9 mouse cellular contexts compared by ENCODE assay signal in genomic region chr2:52378848-52379261, GRCm38 (mm10). TPM values are rescaled to one million over a fixed set of nuclear protein-coding genes. Genes with fewer than 3 reads are reported as not detected.
DNase-seq lines count a peak whose midpoint lies in the region; ATAC-seq lines count a peak whose summit lies in the region.
"Had no signal": no experiment of that assay in that cellular context is flagged by ENCODE, and none has a peak within 500 bp of the region (broad histone marks: within the 10 kb centered on the region; RNA-seq: fewer than 3 reads in every experiment).

No protein-coding gene starts in this region.

- H3K9me3 ChIP-seq in heart, embryonic 12.5 days (replicated peaks) = no peaks in the 10 kb centered on the region
- H3K9me3 ChIP-seq in liver, embryonic 13.5 days (replicated peaks) = no peaks in the 10 kb centered on the region
- no peaks in the 10 kb centered on the region for H3K9me3 ChIP-seq in stomach, embryonic 16.5 days (replicated peaks; ENCODE audit: control insufficient read depth, low read length)

- no peaks in the 10 kb centered on the region for H3K36me3 ChIP-seq in heart, embryonic 12.5 days
- no peaks in the 10 kb centered on the region for H3K36me3 ChIP-seq in liver, embryonic 13.5 days
- no peaks in the 10 kb centered on the region for H3K36me3 ChIP-seq in stomach, embryonic 16.5 days (ENCODE audit: control insufficient read depth, insufficient read depth, low read length)

- H3K9ac ChIP-seq in heart, embryonic 12.5 days = no peak overlapping the region
- peak overlapping the region; percentile 10; the same call in 1 of the 2 replicates for H3K9ac ChIP-seq in liver, embryonic 13.5 days
- no peak overlapping the region for H3K9ac ChIP-seq in stomach, embryonic 16.5 days (ENCODE audit: low read length)

- H3K4me3 ChIP-seq in heart, embryonic 12.5 days = no peak overlapping the region
- peak overlapping the region; percentile 45 for H3K4me3 ChIP-seq in liver, embryonic 13.5 days (replicated peaks)
- H3K4me3 ChIP-seq in stomach, embryonic 16.5 days (replicated peaks; ENCODE audit: low read length) = no peak overlapping the region

- no peak overlapping the region for H3K27ac ChIP-seq in heart, embryonic 12.5 days (ENCODE audit: poor library complexity, severe bottlenecking)
- peak overlapping the region; percentile 43 for H3K27ac ChIP-seq in liver, embryonic 13.5 days
- H3K27ac ChIP-seq in stomach, embryonic 16.5 days (ENCODE audit: low read length) = no peak overlapping the region

- H3K4me2 ChIP-seq in heart, embryonic 12.5 days = peak overlapping the region; percentile 29; the same call in 1 of the 2 replicates
- H3K4me2 ChIP-seq in liver, embryonic 13.5 days = peak overlapping the region; percentile 65
- H3K4me2 ChIP-seq in stomach, embryonic 16.5 days (ENCODE audit: low read depth, low read length) = 0 out of 2 replicates have a peak overlapping the region, but pooled peaks have one; percentile 22

- WGBS in heart, embryonic 12.5 days = 52% methylated on average over 10 of the region's 10 CpGs
- WGBS in liver, embryonic 13.5 days (ENCODE audit: insufficient replicate concordance) = 29% methylated on average over 10 of the region's 10 CpGs
- 63% methylated on average over 10 of the region's 10 CpGs for WGBS in stomach, embryonic 16.5 days

- no peak for DNase-seq in heart, postnatal 25 days (ENCODE audit: low spot score)
- DNase-seq in T-cell, adult 2 months (ENCODE audit: low spot score) = peak; percentile 62
- DNase-seq in liver, embryonic 13.5 days = peak; percentile 27
- DNase-seq in left cerebral cortex, postnatal 4 days = no peak
- no peak for DNase-seq in right cerebral cortex, adult 18-20 months
- no peak for DNase-seq in adrenal gland, postnatal 14 days
- DNase-seq: kidney, postnatal 10 days had no signal

- intact Hi-C loops in heart, postnatal 25 days (cut with DNase I) = no loop called here
- intact Hi-C loops in left cerebral cortex, postnatal 4 days (cut with DNase I) = no loop called here

- H3K4me1 ChIP-seq in heart, embryonic 12.5 days (replicated peaks) = no peaks in the 10 kb centered on the region; the same call in 1 of the 2 replicates
- H3K4me1 ChIP-seq in liver, embryonic 13.5 days (replicated peaks) = peaks cover 16% of the 10 kb centered on the region
- no peaks in the 10 kb centered on the region for H3K4me1 ChIP-seq in stomach, embryonic 16.5 days (ENCODE audit: control insufficient read depth, insufficient read depth, low read length)

- ATAC-seq in heart, embryonic 12.5 days (ENCODE audit: insufficient number of reproducible peaks, low FRiP score) = peak; percentile 57; the same call in 1 of the 2 replicates
- peak; percentile 86 for ATAC-seq in liver, embryonic 13.5 days (ENCODE audit: low read depth)
- ATAC-seq in stomach, embryonic 16.5 days (ENCODE audit: insufficient read depth, low FRiP score) = no peak

- no peaks in the 10 kb centered on the region for H3K27me3 ChIP-seq in heart, embryonic 12.5 days (replicated peaks)
- H3K27me3 ChIP-seq in liver, embryonic 13.5 days = no peaks in the 10 kb centered on the region
- H3K27me3 ChIP-seq in stomach, embryonic 16.5 days (ENCODE audit: control insufficient read depth, insufficient read depth, low read length) = no peaks in the 10 kb centered on the region

RNA-seq across cellular contexts. Expression of gene Neb, which starts 0.6 kb away (rescaled TPM):
- 2.0 and 2.6 TPM in 2 replicates for polyA plus RNA-seq in heart, embryonic 12.5 days (2016; fragmentation: Nextera tagmentation; extraction: Ambion mirVana)
- total RNA-seq in heart, postnatal 25 days (2021) = 1 to 10 TPM; 4.8 to 5.2 TPM
- 1.6 and 2.6 TPM in 2 replicates for polyA plus RNA-seq in liver, embryonic 13.5 days (2015; fragmentation: Nextera tagmentation; extraction: Ambion mirVana)
- polyA plus RNA-seq in stomach, embryonic 16.5 days (2015; fragmentation: Nextera tagmentation; extraction: Ambion mirVana) = 1.9 and 58.5 TPM in 2 replicates
- total RNA-seq in left cerebral cortex, postnatal 4 days (2021) = 1 to 10 TPM; 3.8 to 4.8 TPM
- 1.2 and 1.4 TPM in 2 replicates for total RNA-seq in adrenal gland, postnatal 14 days (2021)

RNA-seq across cellular contexts. Expression of gene Arl5a, which starts 45.8 kb away (rescaled TPM):
- polyA plus RNA-seq in heart, embryonic 12.5 days (2016; fragmentation: Nextera tagmentation; extraction: Ambion mirVana) = 86.4 and 90.9 TPM in 2 replicates
- 10 to 100 TPM; 35.3 to 38.2 TPM for total RNA-seq in heart, postnatal 25 days (2021)
- 26.1 and 34.8 TPM in 2 replicates for polyA plus RNA-seq in liver, embryonic 13.5 days (2015; fragmentation: Nextera tagmentation; extraction: Ambion mirVana)
- polyA plus RNA-seq in stomach, embryonic 16.5 days (2015; fragmentation: Nextera tagmentation; extraction: Ambion mirVana) = 20.8 and 25.1 TPM in 2 replicates
- 10 to 100 TPM; 70.8 to 75.0 TPM for total RNA-seq in left cerebral cortex, postnatal 4 days (2021)
- 48.4 and 49.6 TPM in 2 replicates for total RNA-seq in adrenal gland, postnatal 14 days (2021)

Comparison
In these comparisons a context has a peak if more than half of its experiments do, and no peak if none do; other contexts are left out.
1. DNase-seq: peak in T-cell, adult 2 months (single experiment) and liver, embryonic 13.5 days (single experiment); none in heart, postnatal 25 days (single experiment), left cerebral cortex, postnatal 4 days (single experiment), right cerebral cortex, adult 18-20 months (single experiment) and adrenal gland, postnatal 14 days (single experiment).
2. Peak in every context shown above with its lines, with median percentiles within 50 percentile points of each other: H3K4me2 ChIP-seq.